Mouse (Mus musculus) lung, postnatal 0 days (tissue): Measurements from ENCODE around the gene Cnbp.
A peak's percentile ranks its signal among the peaks of the same experiment; 100 is the strongest.

Experiments used
- CTCF ChIP-seq: IDR thresholded peaks from 2 replicates; pipeline ENCODE4 v1.5.1; 2016; ENCODE audit warnings: antibody characterized with exemption, mild to moderate bottlenecking
- EP300 ChIP-seq: IDR thresholded peaks from 2 replicates; pipeline ENCODE4 v1.6.1; 2016; ENCODE audit warnings: antibody characterized with exemption, mild to moderate bottlenecking, control low read depth

- TF ChIP-seq CTCF (peak; percentile 57), EP300 (peak; percentile 31; the same call in 1 of the 2 replicates)
Observed at GRCm38 (mm10) chr6:87811675-87812338, 39.1 kb downstream of the Cnbp start, which contains the start of gene Rab43.
